Mouse (Mus musculus) frontal cortex, adult 2 months (tissue): Measurements from ENCODE around the gene Itgae. TPM values are rescaled to one million over a fixed set of nuclear protein-coding genes. Genes with fewer than 3 reads are reported as not detected.

ENCODE experiments used
- DNase-seq, 2 experiments: peaks; one replicate each; pipeline ENCODE4 v3.0.0; 2022; ENCODE audit warnings: low spot score in 1 of 2; ENCODE audit errors: extremely low spot score in 1 of 2
- polyA plus RNA-seq: library from polyadenylated mRNA; depleted of rRNA; stranded (reverse); fragments of >200 nt; gene quantifications from 2 replicates; pipeline ENCODE4 v1.2.3, GENCODE M21; 2012; rRNA removed

Itgae gene
- polyA plus RNA-seq, 1 experiment = 0.18 TPM

DNA sequence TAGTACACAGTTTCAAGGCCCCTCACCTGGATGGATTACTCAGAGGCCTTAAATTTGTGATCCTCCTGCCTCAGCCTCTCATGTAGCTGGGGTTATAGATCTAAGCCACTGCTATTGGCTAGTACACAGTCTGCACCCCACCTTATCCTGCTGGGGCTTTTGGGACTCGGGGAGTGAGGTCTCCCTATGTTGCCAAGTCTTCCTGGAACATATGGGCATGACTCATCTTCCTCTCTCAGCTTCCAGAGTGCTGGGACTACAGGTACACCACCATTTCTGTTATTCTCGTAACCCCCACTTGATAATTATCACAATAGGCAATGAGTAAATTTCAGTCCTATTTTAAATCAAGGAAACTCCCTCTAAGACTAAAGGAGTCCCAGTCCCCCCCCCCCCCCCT, 104.1 kb downstream of the Itgae start:
- DNase-seq = no peak

Other genes with a start within 250 kb of the Itgae start
- gene Atp2a3, start 129.4 kb upstream of the Itgae start, polyA plus RNA-seq = 4.9 and 5.9 TPM in 2 replicates
- 0.53 and 0.54 TPM in 2 replicates for gene P2rx1, start 91.5 kb upstream of the Itgae start, polyA plus RNA-seq
- 65.4 and 65.7 TPM in 2 replicates for gene Camkk1, start 71.6 kb upstream of the Itgae start, polyA plus RNA-seq
- 7.5 and 7.7 TPM in 2 replicates for gene Ncbp3, start 42.8 kb upstream of the Itgae start, polyA plus RNA-seq
- 0.15 and 0.24 TPM in 2 replicates for gene Haspin, start 47.7 kb downstream of the Itgae start, polyA plus RNA-seq
- 0.26 and 0.74 TPM in 2 replicates for gene P2rx5, start 69.8 kb downstream of the Itgae start, polyA plus RNA-seq
- gene Emc6, start 86.5 kb downstream of the Itgae start, polyA plus RNA-seq = 63.0 and 66.5 TPM in 2 replicates
- 23.9 and 24.6 TPM in 2 replicates for gene Tax1bp3, start 86.5 kb downstream of the Itgae start, polyA plus RNA-seq
- gene Ctns, start 108.5 kb downstream of the Itgae start, polyA plus RNA-seq = 25.9 and 26.0 TPM in 2 replicates
- gene Shpk, start 108.9 kb downstream of the Itgae start, polyA plus RNA-seq = 5.0 and 5.4 TPM in 2 replicates
- gene Trpv1, start 143.7 kb downstream of the Itgae start, polyA plus RNA-seq = 0.36 TPM in 2 replicates
- 0.46 and 0.56 TPM in 2 replicates for gene Trpv3, start 176.8 kb downstream of the Itgae start, polyA plus RNA-seq
- 26.8 and 29.9 TPM in 2 replicates for gene Aspa, start 239.0 kb downstream of the Itgae start, polyA plus RNA-seq
- gene Gm49340, start 239.2 kb downstream of the Itgae start, polyA plus RNA-seq = not detected in 2 replicates
- 0.20 TPM in 1 of 2 replicates, not detected in the other for gene Spata22, start 239.2 kb downstream of the Itgae start, polyA plus RNA-seq